Mouse (Mus musculus): Measurements from ENCODE around the gene Ccdc57. TPM values are rescaled to one million over a fixed set of nuclear protein-coding genes. Genes with fewer than 3 reads are reported as not detected.
"Not testable (repeated sequence)": the region's sequence is repeated elsewhere in the genome, so short reads cannot be mapped to it uniquely, and the experiment has no call there.

Ccdc57 gene
- total and polyA plus RNA-seq, 2 experiments from 2014 or later: 4.8 to 7.1 TPM

GRCm38 (mm10) chr11:120783426-120784063, 149.1 kb downstream of the Ccdc57 start:
- TF ChIP-seq CTCF (IDR thresholded peaks at IDR 0.05; ENCODE audit: low read depth): no peak
- no peak; the same call in 1 of the 2 replicates for ATAC-seq
- no peaks in the 10 kb centered on the region for H3K27me3 ChIP-seq (ENCODE audit: insufficient read depth, low read length)
- 2% methylated on average over 42 of the region's 42 CpGs for WGBS
- peak overlapping the region; percentile 98 for H3K4me2 ChIP-seq (ENCODE audit: low read depth, low read length)
- no peak for DNase-seq (ENCODE audit: low spot score)
- peak overlapping the region; percentile 92 for H3K9ac ChIP-seq (replicated peaks; ENCODE audit: low read length)
- peaks cover 13% of the 10 kb centered on the region; the same call in 1 of the 2 replicates for H3K4me1 ChIP-seq (ENCODE audit: insufficient read depth, low read length)
- no peaks in the 10 kb centered on the region for H3K9me3 ChIP-seq (ENCODE audit: low read length)
- peak overlapping the region; percentile 87 for H3K27ac ChIP-seq
- peak overlapping the region; percentile 82 for H3K4me3 ChIP-seq (ENCODE audit: low read length)
- H3K36me3 ChIP-seq (ENCODE audit: insufficient read depth, low read length): peaks cover 38% of the 10 kb centered on the region

- H3K36me3 ChIP-seq (ENCODE audit: insufficient read depth, low read length): peaks cover 24% of the 10 kb centered on the region
- not testable (repeated sequence) for H3K27ac ChIP-seq; H3K4me2 ChIP-seq (ENCODE audit: low read depth, low read length); H3K27me3 ChIP-seq (ENCODE audit: insufficient read depth, low read length); H3K9me3 ChIP-seq (ENCODE audit: low read length); ATAC-seq; H3K9ac ChIP-seq (replicated peaks; ENCODE audit: low read length); DNase-seq (ENCODE audit: low spot score); H3K4me3 ChIP-seq (ENCODE audit: low read length)
- 96% methylated on average over 6 of the region's 6 CpGs for WGBS
- peaks cover 13% of the 10 kb centered on the region; the same call in 1 of the 2 replicates for H3K4me1 ChIP-seq (ENCODE audit: insufficient read depth, low read length)
These were observed 151.3 kb downstream of the Ccdc57 start for GRCm38 (mm10) chr11:120781361-120781760.

GRCm38 (mm10) chr11:120779876-120780275, 152.8 kb downstream of the Ccdc57 start:
- Histone ChIP-seq H3K9ac (replicated peaks; ENCODE audit: low read length) (no peak overlapping the region), H3K4me2 (ENCODE audit: low read depth, low read length) (no peak overlapping the region), H3K4me3 (ENCODE audit: low read length) (no peak overlapping the region), H3K27ac (no peak overlapping the region), H3K9me3 (ENCODE audit: low read length) (no peaks in the 10 kb centered on the region), H3K27me3 (ENCODE audit: insufficient read depth, low read length) (no peaks in the 10 kb centered on the region), H3K4me1 (ENCODE audit: insufficient read depth, low read length) (peaks cover 7% of the 10 kb centered on the region; the same call in 1 of the 2 replicates), H3K36me3 (ENCODE audit: insufficient read depth, low read length) (peaks cover 24% of the 10 kb centered on the region)
- ATAC-seq (no peak), DNase-seq (ENCODE audit: low spot score) (no peak)
- no peak for TF ChIP-seq CTCF (IDR thresholded peaks at IDR 0.05; ENCODE audit: low read depth)
- 83% methylated on average over 1 of the region's 1 CpGs for WGBS

GRCm38 (mm10) chr11:120777123-120777522, 155.5 kb downstream of the Ccdc57 start:
- Histone ChIP-seq H3K36me3 (ENCODE audit: insufficient read depth, low read length) (peaks cover 16% of the 10 kb centered on the region), H3K4me2 (ENCODE audit: low read depth, low read length) (no peak overlapping the region), H3K27ac (no peak overlapping the region), H3K9ac (replicated peaks; ENCODE audit: low read length) (no peak overlapping the region), H3K9me3 (ENCODE audit: low read length) (no peaks in the 10 kb centered on the region), H3K4me3 (ENCODE audit: low read length) (no peak overlapping the region), H3K27me3 (ENCODE audit: insufficient read depth, low read length) (no peaks in the 10 kb centered on the region), H3K4me1 (ENCODE audit: insufficient read depth, low read length) (no peaks in the 10 kb centered on the region)
- TF ChIP-seq CTCF (IDR thresholded peaks at IDR 0.05; ENCODE audit: low read depth): no peak
- ATAC-seq (no peak), DNase-seq (ENCODE audit: low spot score) (no peak)
- 24% methylated on average over 6 of the region's 6 CpGs for WGBS

Other genes with a start within 250 kb of the Ccdc57 start
- gene Cenpx, start 219.1 kb downstream of the Ccdc57 start, total RNA-seq (2014; rRNA removed): 57.6 and 78.6 TPM in 2 replicates
- gene Cenpx, start 219.1 kb downstream of the Ccdc57 start, polyA plus RNA-seq (2015; fragmentation: Nextera tagmentation; extraction: Ambion mirVana): 99.7 and 100 TPM in 2 replicates
- 35.4 and 49.1 TPM in 2 replicates for gene Lrrc45, start 218.9 kb downstream of the Ccdc57 start, total RNA-seq (2014; rRNA removed)
- 41.7 and 44.3 TPM in 2 replicates for gene Lrrc45, start 218.9 kb downstream of the Ccdc57 start, polyA plus RNA-seq (2015; fragmentation: Nextera tagmentation; extraction: Ambion mirVana)
- gene Rac3, start 211.4 kb downstream of the Ccdc57 start, total RNA-seq (2014; rRNA removed): 669 and 698 TPM in 2 replicates
- 593 and 639 TPM in 2 replicates for gene Rac3, start 211.4 kb downstream of the Ccdc57 start, polyA plus RNA-seq (2015; fragmentation: Nextera tagmentation; extraction: Ambion mirVana)
- 16.1 and 17.6 TPM in 2 replicates for gene Dcxr, start 205.6 kb downstream of the Ccdc57 start, total RNA-seq (2014; rRNA removed)
- 20.2 and 21.3 TPM in 2 replicates for gene Dcxr, start 205.6 kb downstream of the Ccdc57 start, polyA plus RNA-seq (2015; fragmentation: Nextera tagmentation; extraction: Ambion mirVana)
- 4.7 and 6.1 TPM in 2 replicates for gene Cbr2, start 200.8 kb downstream of the Ccdc57 start, total RNA-seq (2014; rRNA removed)
- gene Cbr2, start 200.8 kb downstream of the Ccdc57 start, polyA plus RNA-seq (2015; fragmentation: Nextera tagmentation; extraction: Ambion mirVana): 3.5 and 4.0 TPM in 2 replicates
- 0.42 and 1.3 TPM in 2 replicates for gene Hmga1b, start 170.1 kb downstream of the Ccdc57 start, total RNA-seq (2014; rRNA removed)
- gene Hmga1b, start 170.1 kb downstream of the Ccdc57 start, polyA plus RNA-seq (2015; fragmentation: Nextera tagmentation; extraction: Ambion mirVana): 1.9 and 2.5 TPM in 2 replicates
- gene Rfng, start 148.7 kb downstream of the Ccdc57 start, total RNA-seq (2014; rRNA removed): 93.6 and 97.0 TPM in 2 replicates
- 94.6 and 107 TPM in 2 replicates for gene Rfng, start 148.7 kb downstream of the Ccdc57 start, polyA plus RNA-seq (2015; fragmentation: Nextera tagmentation; extraction: Ambion mirVana)
- gene Gps1, start 148.6 kb downstream of the Ccdc57 start, total RNA-seq (2014; rRNA removed): 304 and 314 TPM in 2 replicates
- 234 and 242 TPM in 2 replicates for gene Gps1, start 148.6 kb downstream of the Ccdc57 start, polyA plus RNA-seq (2015; fragmentation: Nextera tagmentation; extraction: Ambion mirVana)
- gene Dus1l, start 136.5 kb downstream of the Ccdc57 start, total RNA-seq (2014; rRNA removed): 36.3 and 48.5 TPM in 2 replicates
- gene Dus1l, start 136.5 kb downstream of the Ccdc57 start, polyA plus RNA-seq (2015; fragmentation: Nextera tagmentation; extraction: Ambion mirVana): 40.4 and 42.2 TPM in 2 replicates
- 474 and 499 TPM in 2 replicates for gene Fasn, start 108.3 kb downstream of the Ccdc57 start, total RNA-seq (2014; rRNA removed)
- 48.9 and 54.4 TPM in 2 replicates for gene Fasn, start 108.3 kb downstream of the Ccdc57 start, polyA plus RNA-seq (2015; fragmentation: Nextera tagmentation; extraction: Ambion mirVana)
- gene Slc16a3, start 15.6 kb upstream of the Ccdc57 start, total RNA-seq (2014; rRNA removed): 22.9 and 24.9 TPM in 2 replicates
- 6.4 and 7.8 TPM in 2 replicates for gene Slc16a3, start 15.6 kb upstream of the Ccdc57 start, polyA plus RNA-seq (2015; fragmentation: Nextera tagmentation; extraction: Ambion mirVana)
- gene Csnk1d, start 58.5 kb upstream of the Ccdc57 start, total RNA-seq (2014; rRNA removed): 95.2 and 100 TPM in 2 replicates
- 97.7 and 102 TPM in 2 replicates for gene Csnk1d, start 58.5 kb upstream of the Ccdc57 start, polyA plus RNA-seq (2015; fragmentation: Nextera tagmentation; extraction: Ambion mirVana)
- gene Cd7, start 106.5 kb upstream of the Ccdc57 start, total RNA-seq (2014; rRNA removed): not detected in 2 replicates
- gene Cd7, start 106.5 kb upstream of the Ccdc57 start, polyA plus RNA-seq (2015; fragmentation: Nextera tagmentation; extraction: Ambion mirVana): 0.24 TPM in 1 of 2 replicates, not detected in the other
- gene Sectm1b, start 130.7 kb upstream of the Ccdc57 start, total RNA-seq (2014; rRNA removed): not detected in 2 replicates
- not detected in 2 replicates for gene Sectm1b, start 130.7 kb upstream of the Ccdc57 start, polyA plus RNA-seq (2015; fragmentation: Nextera tagmentation; extraction: Ambion mirVana)
- not detected in 2 replicates for gene Sectm1a, start 148.3 kb upstream of the Ccdc57 start, total RNA-seq (2014; rRNA removed)
- gene Sectm1a, start 148.3 kb upstream of the Ccdc57 start, polyA plus RNA-seq (2015; fragmentation: Nextera tagmentation; extraction: Ambion mirVana): not detected in 2 replicates
- gene Tex19.2, start 185.8 kb upstream of the Ccdc57 start, total RNA-seq (2014; rRNA removed): not detected in 2 replicates
- not detected in 2 replicates for gene Tex19.2, start 185.8 kb upstream of the Ccdc57 start, polyA plus RNA-seq (2015; fragmentation: Nextera tagmentation; extraction: Ambion mirVana)
- gene Tex19.1, start 213.3 kb upstream of the Ccdc57 start, total RNA-seq (2014; rRNA removed): not detected in 2 replicates
- not detected in 2 replicates for gene Tex19.1, start 213.3 kb upstream of the Ccdc57 start, polyA plus RNA-seq (2015; fragmentation: Nextera tagmentation; extraction: Ambion mirVana)
- gene Uts2r, start 227.4 kb upstream of the Ccdc57 start, total RNA-seq (2014; rRNA removed): 0.16 and 2.1 TPM in 2 replicates
- 0.61 and 0.84 TPM in 2 replicates for gene Uts2r, start 227.4 kb upstream of the Ccdc57 start, polyA plus RNA-seq (2015; fragmentation: Nextera tagmentation; extraction: Ambion mirVana)